Mouse (Mus musculus): ENCODE results near the gene Zfp882. TPM values are rescaled to one million over a fixed set of nuclear protein-coding genes. Genes with fewer than 3 reads are reported as not detected.
"Not testable (repeated sequence)": the region's sequence is repeated elsewhere in the genome, so short reads cannot be mapped to it uniquely, and the experiment has no call there.

Zfp882 gene
- polyA plus RNA-seq, 1 experiment from 2014 or later = 4.9 TPM

GRCm38 (mm10) chr8:71951436-71952161 is 43.2 kb downstream of the Zfp882 start:
- peak; percentile 15 for DNase-seq (ENCODE audit: low spot score)

- no peak for DNase-seq (ENCODE audit: low spot score)
These were observed 44.1 kb downstream of the Zfp882 start for GRCm38 (mm10) chr8:71952489-71952888.

- not testable (repeated sequence) for DNase-seq (ENCODE audit: low spot score)
These were observed 44.7 kb downstream of the Zfp882 start for GRCm38 (mm10) chr8:71952961-71953700.

- no peak for DNase-seq (ENCODE audit: low spot score)
These were observed 46.3 kb downstream of the Zfp882 start for GRCm38 (mm10) chr8:71954666-71955065.

GRCm38 (mm10) chr8:71960483-71960882 is 52.1 kb downstream of the Zfp882 start:
- no peak for DNase-seq (ENCODE audit: low spot score)

- DNase-seq (ENCODE audit: low spot score) = no peak
These were observed 53.4 kb downstream of the Zfp882 start for GRCm38 (mm10) chr8:71961796-71962195.

GRCm38 (mm10) chr8:71964051-71964450 is 55.6 kb downstream of the Zfp882 start:
- DNase-seq (ENCODE audit: low spot score) = no peak

- DNase-seq (ENCODE audit: low spot score) = no peak
These were observed 56.8 kb downstream of the Zfp882 start for GRCm38 (mm10) chr8:71965166-71965565.

Other genes starting within 250 kb of the Zfp882 start
- gene Unc13a, start 236.9 kb upstream of the Zfp882 start, polyA plus RNA-seq (2015; fragmentation: Nextera tagmentation; extraction: Ambion mirVana) = 0.58 and 0.68 TPM in 2 replicates
- 17.0 and 20.3 TPM in 2 replicates for gene Jak3, start 232.3 kb upstream of the Zfp882 start, polyA plus RNA-seq (2015; fragmentation: Nextera tagmentation; extraction: Ambion mirVana)
- gene Insl3, start 219.4 kb upstream of the Zfp882 start, polyA plus RNA-seq (2015; fragmentation: Nextera tagmentation; extraction: Ambion mirVana) = 3.7 and 6.7 TPM in 2 replicates
- gene B3gnt3, start 206.8 kb upstream of the Zfp882 start, polyA plus RNA-seq (2015; fragmentation: Nextera tagmentation; extraction: Ambion mirVana) = 2.1 and 2.7 TPM in 2 replicates
- 123 and 127 TPM in 2 replicates for gene Fcho1, start 182.9 kb upstream of the Zfp882 start, polyA plus RNA-seq (2015; fragmentation: Nextera tagmentation; extraction: Ambion mirVana)
- gene Zfp709, start 26.6 kb upstream of the Zfp882 start, polyA plus RNA-seq (2015; fragmentation: Nextera tagmentation; extraction: Ambion mirVana) = 7.8 and 9.4 TPM in 2 replicates
- gene Zfp617, start within 50 bp of the Zfp882 start, polyA plus RNA-seq (2015; fragmentation: Nextera tagmentation; extraction: Ambion mirVana) = 13.0 and 17.0 TPM in 2 replicates
- gene Zfp961, start 42.4 kb downstream of the Zfp882 start, polyA plus RNA-seq (2015; fragmentation: Nextera tagmentation; extraction: Ambion mirVana) = 15.9 and 18.5 TPM in 2 replicates
- gene Cyp4f18, start 101.0 kb downstream of the Zfp882 start, polyA plus RNA-seq (2015; fragmentation: Nextera tagmentation; extraction: Ambion mirVana) = 1.5 and 1.9 TPM in 2 replicates
- gene Olfr372, start 132.6 kb downstream of the Zfp882 start, polyA plus RNA-seq (2015; fragmentation: Nextera tagmentation; extraction: Ambion mirVana) = not detected in 2 replicates
- 0.04 and 0.05 TPM in 2 replicates for gene Olfr373, start 174.6 kb downstream of the Zfp882 start, polyA plus RNA-seq (2015; fragmentation: Nextera tagmentation; extraction: Ambion mirVana)
- not detected in 2 replicates for gene Olfr374, start 198.4 kb downstream of the Zfp882 start, polyA plus RNA-seq (2015; fragmentation: Nextera tagmentation; extraction: Ambion mirVana)
- 164 and 172 TPM in 2 replicates for gene Tpm4, start 226.4 kb downstream of the Zfp882 start, polyA plus RNA-seq (2015; fragmentation: Nextera tagmentation; extraction: Ambion mirVana)

Measured in thymus, postnatal 0 days (tissue).